Mouse (Mus musculus): Measurements from ENCODE around the gene Gm8232. TPM values are rescaled to one million over a fixed set of nuclear protein-coding genes. Genes with fewer than 3 reads are reported as not detected.

Gm8232 gene
- not detected for polyA plus RNA-seq (2012; fragmentation: generic; extraction: Trizol)

GRCm38 (mm10) chr14:44433335-44433734 lies at the start of gene Gm8232:
TSS of gene Gm8232 (plus strand) at chr14:44433635.

GRCm38 (mm10) chr14:44410588-44410987 lies 22.8 kb upstream of the Gm8232 start, which contains the start of gene Gm3371:
TSS of gene Gm3371 (minus strand) at chr14:44410688.

Other genes starting within 250 kb of the Gm8232 start
- gene Gm8212, start 236.0 kb upstream of the Gm8232 start, polyA plus RNA-seq (2012; fragmentation: generic; extraction: Trizol), result under 1 TPM in 1 of 2 experiments, not detected in 1; 0.04 TPM
- under 1 TPM; 0.02 to 0.05 TPM for gene 4930503E14Rik, start 220.4 kb upstream of the Gm8232 start, polyA plus RNA-seq (2012; fragmentation: generic; extraction: Trizol)
- gene Gm8220, start 148.1 kb upstream of the Gm8232 start, polyA plus RNA-seq (2012; fragmentation: generic; extraction: Trizol), result under 1 TPM in 1 of 2 experiments, not detected in 1; 0.05 TPM
- gene Gm5930, start 95.1 kb upstream of the Gm8232 start, polyA plus RNA-seq (2012; fragmentation: generic; extraction: Trizol), result under 1 TPM; 0.02 to 0.22 TPM
- gene Gm8229, start 68.3 kb upstream of the Gm8232 start, polyA plus RNA-seq (2012; fragmentation: generic; extraction: Trizol), result not detected
- gene Gm3371, start 22.9 kb upstream of the Gm8232 start, polyA plus RNA-seq (2012; fragmentation: generic; extraction: Trizol), result under 1 TPM in 1 of 2 experiments, not detected in 1; 0.02 TPM
- gene BC061237, start 58.8 kb downstream of the Gm8232 start, polyA plus RNA-seq (2012; fragmentation: generic; extraction: Trizol), result not detected
- gene Gm17093, start 84.6 kb downstream of the Gm8232 start, polyA plus RNA-seq (2012; fragmentation: generic; extraction: Trizol), result not detected
- gene Gm8247, start 149.5 kb downstream of the Gm8232 start, polyA plus RNA-seq (2012; fragmentation: generic; extraction: Trizol), result not detected
- gene Gm5624, start 194.3 kb downstream of the Gm8232 start, polyA plus RNA-seq (2012; fragmentation: generic; extraction: Trizol), result 1 to 10 TPM; 1.5 to 7.9 TPM

Data from C3H10T1/2 (cell line).